Mouse (Mus musculus) adrenal gland (tissue): ENCODE measurements at regions not wholly inside any gene's neighbourhood (a gene's known extent, or its start where the extent isn't known, plus 50 kb on each side); places are given as distances from the start of the nearest gene placed in this dataset.

Experiments used
- intact Hi-C: fragments of 180-260 bp; cut with DNase I; formaldehyde crosslinking; loops from one replicate; pipeline ENCODE4 v1.15.1; 2025

DNA sequence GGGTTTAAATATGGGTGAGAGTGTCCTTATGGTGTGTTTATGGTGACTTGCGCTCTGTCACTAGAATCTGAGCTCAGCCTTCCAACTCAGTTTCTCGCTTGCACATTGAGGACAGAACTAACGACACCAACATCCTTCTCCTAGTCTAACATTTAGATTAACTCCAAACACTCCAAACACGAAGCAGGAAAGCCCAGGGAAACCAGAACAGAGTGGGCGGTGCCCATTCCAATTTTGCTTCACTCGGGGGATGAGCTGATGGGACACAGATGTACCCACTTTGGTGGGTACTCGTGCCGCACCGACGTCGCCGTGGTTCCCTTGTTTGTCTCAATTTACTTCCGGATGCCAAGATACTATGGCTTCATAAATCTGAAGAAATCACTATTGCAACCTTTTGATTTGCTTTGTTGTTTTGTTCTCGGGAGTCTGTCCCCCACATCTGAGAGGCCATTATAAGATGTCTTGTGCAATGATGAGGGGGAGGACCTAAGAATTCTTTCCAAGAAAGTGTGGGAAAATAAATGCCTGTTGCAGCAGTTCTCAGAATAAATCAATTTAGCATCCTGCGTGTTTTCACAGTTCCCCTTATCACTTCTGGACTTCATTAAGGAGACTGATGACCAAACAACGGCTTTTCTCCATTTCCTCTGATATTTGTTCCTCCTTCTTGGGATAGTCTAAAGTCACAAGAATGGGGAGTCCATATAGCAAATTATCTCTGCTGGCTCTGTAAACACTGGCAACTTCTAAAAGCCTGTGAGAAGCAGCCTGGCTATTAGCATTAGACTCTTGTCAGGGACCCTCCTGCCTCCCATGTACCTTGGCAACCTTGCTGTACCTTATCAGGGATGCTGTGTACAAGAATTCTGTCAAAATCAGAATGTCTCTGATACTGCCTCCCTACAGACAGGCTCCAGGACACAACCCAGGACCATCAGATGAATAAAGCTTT, 96.2 kb upstream of the Klf9 start:
- intact Hi-C loops: no loop called here

DNA sequence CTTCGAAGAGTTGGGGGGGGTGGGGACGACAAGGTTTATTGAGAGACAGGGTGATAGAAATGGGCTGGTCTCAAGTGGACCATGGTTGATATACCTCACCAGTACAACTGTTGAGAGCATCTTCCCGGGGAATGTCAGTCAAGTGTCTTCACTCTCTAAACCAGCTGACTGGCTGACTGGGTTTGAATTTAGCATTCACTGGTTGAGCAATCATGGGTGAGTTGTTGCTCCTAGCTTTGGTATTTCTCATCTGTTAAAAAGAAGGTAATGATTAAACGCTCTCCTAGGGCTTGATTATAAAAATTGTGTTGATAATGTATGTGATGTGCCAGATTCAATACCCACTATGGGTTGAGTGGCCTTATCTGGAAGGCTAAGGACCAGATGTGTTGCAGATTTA, 89.6 kb upstream of the Klf9 start:
- intact Hi-C loops: no loop called here

DNA sequence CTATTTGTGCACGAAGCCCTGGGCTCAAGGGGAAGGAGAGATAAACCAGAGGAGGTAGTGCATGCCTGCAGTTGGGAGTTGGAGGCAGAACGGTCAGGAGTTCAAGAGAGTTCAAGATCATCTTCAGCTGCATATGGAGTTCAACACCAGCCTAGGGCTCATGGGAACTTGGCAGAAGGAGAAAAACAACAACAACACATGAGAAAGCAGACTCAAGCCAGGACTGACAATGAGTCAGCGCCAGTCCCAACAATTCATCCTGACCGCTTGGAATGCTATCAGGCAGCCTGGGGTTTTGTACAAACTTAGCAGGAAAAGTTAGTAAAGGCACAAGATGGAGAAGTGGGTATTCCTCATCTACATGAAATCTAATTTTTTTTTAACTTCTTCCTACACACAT, 86.6 kb upstream of the Klf9 start:
- intact Hi-C loops: no loop called here

DNA sequence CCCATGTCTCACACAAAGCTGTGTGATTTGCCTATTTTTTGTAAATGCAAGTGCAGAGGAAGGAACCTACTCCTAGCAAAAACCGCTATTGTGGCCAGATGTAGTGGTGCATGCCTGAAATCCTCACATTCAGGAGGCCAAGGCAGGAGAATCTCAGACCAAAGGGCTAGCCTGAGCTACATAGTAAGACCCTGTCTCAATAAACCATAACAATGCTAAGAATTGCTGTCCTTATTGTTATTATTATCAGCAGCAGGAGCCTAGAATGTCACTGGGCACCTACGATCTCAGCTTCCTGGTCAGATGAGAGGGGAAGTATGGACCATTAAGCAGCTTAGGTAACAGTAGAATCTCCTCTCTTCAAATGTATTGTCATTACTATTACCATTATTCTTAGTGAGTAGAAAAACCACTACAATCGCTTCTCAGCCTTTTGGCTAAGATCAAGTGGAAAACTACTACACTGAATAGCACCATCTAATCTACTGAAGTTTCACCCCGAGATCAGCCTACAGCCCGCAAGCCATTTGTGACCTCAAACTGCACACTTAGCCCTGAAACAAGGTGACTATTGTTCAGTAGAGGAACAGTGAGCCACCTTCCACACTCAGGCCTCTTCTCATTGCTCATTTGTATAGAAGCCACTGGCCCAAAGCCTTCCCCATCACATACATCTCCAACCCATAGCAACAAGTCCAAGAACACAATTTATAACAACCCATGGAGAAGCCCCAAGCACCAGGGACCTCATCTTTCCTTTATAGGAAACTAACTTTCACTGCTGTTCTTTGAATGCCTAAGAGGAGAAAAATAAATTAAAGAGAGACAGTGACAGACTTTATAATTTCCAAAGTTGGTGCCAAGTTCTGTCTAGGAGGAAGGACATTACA, 84.9 kb upstream of the Klf9 start:
- intact Hi-C loops: loop anchor here (5.0 kb wide), 1 partner anchor 76 kb away; no protein-coding TSS in a partner anchor

DNA sequence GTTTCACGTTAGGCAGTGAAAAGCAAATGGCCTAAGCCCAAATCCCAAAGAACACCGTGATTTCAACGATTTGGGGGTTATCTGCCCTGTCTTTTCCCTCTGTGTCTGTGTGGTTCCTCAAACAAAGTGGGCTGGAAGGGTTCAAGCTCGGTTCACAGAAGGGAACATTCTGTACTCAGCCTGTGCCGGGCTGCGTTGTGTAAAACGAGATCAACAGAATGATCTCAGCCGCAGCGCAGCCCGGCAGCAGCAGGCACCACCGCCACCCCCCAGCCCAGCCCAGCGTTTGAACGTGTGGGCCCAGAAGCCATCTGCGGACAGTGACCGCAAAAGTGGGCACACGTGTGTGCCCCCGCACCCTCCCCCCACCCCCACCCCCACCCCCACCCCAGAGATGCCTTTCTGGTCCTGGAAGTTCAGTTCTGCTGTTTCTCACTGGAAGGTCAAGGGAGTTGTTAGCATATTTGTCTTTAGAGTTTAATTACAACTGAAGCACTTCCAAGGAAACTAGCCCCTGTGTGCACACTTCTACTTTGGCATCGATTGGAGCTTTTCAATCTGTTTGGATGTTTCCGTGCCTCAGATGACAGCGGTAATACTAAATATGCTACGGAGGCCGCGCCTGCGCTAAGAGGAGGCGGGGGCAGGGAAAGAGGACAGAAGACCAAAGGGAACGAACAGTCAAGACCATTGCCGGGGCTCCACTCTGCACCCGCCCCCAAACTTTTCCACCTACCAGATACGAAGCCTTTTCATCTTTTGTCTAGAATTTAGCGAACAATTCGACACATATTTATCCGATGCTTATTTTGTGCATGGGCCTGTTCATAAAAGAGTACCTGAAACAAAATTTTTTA, 83.9 kb upstream of the Klf9 start:
- intact Hi-C loops: loop anchor here (5.0 kb wide), 1 partner anchor 75 kb away; no protein-coding TSS in a partner anchor

DNA sequence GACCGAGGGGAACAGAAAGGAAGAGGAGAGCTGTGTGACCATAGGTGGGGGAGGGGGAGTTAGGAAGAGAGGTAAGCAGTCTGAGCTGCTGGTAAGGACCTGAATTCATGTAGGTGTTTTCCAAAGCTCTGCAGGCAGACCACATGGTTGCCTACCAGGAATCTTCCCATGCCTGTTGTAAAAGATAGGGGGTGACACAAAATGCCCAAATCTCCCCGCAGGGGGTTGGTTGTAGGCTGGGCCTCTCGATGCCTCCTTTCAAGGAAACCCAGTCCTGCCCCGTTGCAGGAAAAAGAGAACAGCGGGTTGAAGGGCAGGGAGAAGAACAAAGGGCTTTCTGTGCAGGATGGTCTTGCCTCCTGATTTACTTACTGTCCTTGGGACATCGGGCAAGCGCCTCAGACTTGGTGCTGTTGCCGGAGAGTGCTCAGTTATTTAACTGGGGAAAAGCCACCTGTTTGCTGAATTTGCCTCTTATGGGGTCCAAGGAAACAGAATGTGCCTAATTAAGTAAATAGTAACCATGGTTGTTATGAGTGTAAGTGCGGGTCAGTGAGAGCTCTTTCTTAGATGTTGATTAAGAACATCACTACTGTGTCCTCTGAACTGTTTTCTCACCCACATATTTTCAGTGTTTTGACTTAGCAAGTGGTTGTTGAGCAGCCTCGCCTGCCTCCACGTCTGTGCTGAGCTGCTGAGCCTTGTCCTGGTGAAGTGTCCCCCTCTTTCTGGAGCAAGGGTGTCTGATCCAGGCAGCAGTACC, 83.1 kb upstream of the Klf9 start:
- intact Hi-C loops: loop anchor here (5.0 kb wide), 1 partner anchor 74 kb away; no protein-coding TSS in a partner anchor

DNA sequence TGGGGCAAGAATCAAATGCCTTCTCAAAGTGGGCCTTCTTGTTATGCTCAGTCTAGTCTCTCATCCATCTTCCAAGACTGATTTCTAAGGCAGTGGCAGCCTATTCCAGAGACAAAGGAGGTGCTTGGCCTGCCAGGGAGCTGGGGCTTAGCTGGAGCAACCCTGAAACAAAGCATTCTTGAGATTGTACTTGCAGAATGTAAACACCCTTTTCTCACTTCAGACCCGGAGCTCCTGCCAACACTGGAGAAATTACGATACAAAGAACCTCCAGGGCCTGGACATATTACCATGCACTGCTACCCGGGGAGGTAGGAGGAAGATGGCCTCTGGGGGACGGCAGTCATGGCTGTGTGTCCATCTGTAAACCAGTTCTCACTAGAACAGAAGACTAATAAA, 82.5 kb upstream of the Klf9 start:
- intact Hi-C loops: loop anchor here (5.0 kb wide), 1 partner anchor 74 kb away; no protein-coding TSS in a partner anchor

DNA sequence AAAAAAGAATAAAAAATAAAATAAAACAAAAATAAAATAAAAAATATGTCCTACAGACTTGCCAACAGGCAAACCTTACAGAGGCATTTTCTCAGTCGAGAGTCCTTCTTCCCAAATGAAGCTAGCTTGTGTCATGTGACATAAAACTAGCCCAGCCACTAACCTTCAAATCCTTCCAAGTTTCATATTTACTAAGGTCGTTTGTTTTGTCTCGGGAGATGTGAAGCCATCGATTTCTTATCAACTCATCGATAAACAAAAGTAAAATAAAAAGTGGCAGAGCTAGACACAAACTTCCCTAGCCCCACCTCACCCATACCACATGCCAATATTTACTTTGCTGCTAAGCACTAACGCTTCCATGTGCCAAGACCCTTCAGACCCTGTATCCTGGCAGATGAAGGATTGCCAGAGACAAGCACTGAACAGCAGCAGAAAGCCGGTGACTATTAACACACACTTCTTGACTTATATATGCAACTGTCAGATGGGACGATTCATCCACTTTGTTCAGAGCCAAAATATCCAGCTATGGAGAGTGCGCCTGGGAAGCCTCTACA, 79.9 kb upstream of the Klf9 start:
- intact Hi-C loops: no loop called here

DNA sequence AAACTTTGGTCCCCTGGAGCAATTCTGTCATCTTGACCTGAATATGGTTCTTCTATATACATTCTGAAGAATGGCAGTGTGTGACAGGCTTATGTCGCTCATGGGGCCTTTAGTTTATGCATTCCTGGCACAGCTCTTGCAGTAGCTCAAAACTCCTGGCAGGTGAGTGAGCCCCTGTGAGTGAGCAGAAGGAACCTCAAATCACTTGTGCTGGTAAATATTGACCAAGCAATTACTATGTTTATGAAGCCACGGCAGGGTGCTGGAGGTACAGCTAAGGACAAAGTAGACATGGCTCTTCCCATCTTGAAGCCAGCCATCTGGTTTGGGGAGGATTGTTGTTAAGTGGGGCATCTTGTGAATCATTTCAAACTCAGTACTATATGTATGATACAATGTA, 79.1 kb upstream of the Klf9 start:
- intact Hi-C loops: no loop called here

DNA sequence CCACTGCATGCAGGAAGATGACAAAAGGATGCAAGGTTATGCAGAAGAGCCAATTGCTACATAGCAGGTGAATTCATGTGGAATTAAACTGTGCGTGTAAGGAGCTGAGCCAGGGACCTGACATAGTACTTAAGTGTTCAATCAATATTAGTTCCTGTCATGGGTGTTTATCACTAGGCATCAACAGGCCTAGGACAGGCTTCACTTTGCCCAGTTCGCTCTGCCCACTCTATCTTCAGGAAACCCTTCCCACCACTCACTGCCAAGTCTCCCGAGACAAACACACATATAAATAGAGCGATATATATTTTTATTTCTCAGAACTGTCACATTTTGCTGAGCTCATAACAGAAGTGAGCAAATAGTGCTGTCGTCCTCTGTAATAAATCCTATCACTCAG, 78.2 kb upstream of the Klf9 start:
- intact Hi-C loops: no loop called here

DNA sequence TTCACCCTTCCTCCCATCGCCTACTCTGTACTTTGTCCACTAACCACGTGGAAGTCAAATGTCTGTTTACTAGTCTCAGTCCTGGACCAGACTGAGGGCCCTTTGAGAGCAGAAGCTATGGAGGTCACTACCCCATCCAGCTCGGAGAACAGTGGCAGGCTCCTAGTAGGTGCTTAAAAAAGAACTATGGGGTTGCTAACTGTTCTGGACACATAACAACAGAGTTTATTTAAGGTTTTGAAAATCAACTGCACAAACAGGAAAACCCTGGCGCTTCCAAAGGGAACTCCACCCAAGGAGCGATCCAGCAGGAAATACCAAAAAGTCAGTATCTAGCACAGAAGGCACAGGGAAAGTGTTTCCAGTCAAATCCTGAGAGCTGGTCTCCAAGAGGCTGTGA, 75.5 kb upstream of the Klf9 start:
- intact Hi-C loops: no loop called here

DNA sequence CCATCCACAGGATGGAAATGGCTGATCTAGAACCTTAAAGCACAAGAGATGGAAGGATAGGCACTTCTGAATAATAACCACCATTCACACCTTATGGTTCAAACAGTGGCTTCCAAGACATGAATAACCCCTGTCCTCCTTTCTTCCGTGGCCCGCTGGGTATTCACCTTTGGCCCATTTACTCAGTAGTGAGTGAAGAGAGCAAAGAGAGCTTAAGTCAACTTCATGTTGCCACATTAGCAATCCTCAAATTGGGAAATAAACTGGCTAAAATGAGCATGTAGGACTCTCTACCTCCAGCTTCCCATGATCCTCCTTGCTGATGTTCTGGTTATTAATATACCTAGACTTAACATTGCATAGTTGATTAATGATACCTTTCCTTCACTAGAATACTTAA, 74.3 kb upstream of the Klf9 start:
- intact Hi-C loops: no loop called here

DNA sequence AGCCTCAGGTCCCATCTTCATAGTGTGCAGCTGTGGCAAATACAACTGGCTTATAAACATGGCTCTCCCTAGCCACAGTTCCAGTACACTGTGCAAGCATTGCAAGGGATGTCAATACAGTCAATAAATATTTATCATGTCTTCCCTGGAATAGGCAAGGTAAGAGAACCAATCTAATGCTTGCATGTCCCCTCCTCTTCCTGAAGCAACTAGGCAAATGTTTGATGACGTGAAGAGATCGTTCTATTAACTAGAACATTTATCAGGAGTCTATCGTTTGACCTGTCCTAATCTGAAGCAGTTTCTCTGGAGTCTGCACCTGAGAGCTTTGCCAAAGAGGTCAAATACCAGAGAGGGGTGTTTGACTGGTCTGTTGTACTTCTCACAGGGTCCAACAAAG, 72.4 kb upstream of the Klf9 start:
- intact Hi-C loops: no loop called here

DNA sequence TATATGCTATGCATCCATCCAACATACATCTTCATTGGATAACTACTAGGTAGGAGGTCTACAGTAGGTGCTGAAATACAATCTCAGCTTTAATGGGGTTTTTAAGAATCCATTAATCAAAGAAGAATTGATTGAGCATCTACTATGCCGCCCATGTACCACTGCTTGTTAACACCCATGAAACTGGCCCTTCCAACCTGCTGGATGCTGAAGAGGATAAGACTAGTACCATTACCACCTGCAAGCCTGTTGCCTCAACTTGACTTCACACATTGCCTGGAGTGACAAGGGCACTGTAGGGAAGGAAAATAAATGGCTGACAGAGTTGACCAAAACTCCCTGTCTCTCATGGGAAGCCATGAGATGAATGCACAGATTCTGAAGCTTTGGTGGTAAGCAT, 71.4 kb upstream of the Klf9 start:
- intact Hi-C loops: no loop called here

DNA sequence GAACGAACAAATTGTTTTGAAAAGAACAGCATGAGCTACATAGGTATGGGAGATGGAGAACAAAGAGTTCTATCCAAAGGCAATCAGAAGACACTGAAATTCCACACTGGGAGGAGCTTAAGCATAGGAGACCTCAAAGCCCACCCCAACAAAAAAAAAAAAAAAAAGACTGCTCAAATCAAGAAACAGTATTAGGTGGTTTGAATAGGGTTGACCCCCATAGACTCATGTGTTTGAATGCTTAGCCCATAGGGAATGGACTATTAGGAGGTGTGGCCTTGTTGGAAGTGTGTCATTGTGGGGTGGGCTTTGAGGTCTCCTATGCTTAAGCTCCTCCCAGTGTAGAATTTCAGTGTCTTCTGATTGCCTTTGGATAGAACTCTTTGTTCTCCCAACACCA, 70.0 kb upstream of the Klf9 start:
- intact Hi-C loops: no loop called here

DNA sequence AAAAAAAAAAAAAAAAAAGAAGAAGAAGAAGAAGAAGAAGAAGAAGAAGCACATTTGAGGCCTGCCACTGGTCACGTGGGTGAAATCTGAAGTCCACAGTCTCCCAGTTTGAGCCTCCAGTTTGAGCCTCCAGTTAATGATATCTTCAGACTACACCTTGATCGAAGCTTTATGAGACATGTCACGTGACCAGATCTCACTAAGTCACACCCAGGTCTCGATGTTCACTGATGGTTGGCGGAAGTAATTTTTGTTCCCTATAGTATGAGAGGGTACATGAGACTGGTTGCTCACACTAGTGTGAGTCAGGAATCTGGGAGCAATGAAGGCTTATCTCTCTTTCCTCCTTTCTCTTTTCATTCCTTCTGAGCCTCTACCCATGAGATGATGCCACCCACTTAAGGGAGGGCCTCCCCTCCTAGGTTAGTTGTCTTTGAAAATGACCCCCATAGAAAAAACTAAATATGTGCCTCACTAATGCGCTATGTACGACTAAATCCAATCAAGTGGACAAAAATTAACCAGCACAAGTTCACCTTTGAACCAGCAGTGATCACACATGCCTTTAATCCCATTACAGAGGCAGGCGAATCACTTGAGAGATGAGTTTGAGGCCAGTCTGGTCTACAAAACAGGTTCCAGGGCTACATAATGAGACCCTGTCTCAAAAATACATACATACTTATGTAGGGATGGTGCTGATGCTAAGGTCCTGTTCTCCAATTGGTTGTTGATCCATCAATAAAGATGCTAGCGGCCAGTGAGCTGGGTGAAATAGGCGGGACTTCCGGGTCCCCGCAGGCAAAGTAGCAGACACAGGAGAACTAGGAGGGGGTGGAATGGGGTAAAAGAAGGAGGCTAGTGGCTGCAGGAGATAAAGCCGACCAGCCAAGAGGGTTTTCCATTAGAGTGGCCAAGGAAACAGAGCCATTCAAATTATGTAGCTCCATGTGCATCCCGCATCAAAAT, 66.1 kb upstream of the Klf9 start:
- intact Hi-C loops: no loop called here

DNA sequence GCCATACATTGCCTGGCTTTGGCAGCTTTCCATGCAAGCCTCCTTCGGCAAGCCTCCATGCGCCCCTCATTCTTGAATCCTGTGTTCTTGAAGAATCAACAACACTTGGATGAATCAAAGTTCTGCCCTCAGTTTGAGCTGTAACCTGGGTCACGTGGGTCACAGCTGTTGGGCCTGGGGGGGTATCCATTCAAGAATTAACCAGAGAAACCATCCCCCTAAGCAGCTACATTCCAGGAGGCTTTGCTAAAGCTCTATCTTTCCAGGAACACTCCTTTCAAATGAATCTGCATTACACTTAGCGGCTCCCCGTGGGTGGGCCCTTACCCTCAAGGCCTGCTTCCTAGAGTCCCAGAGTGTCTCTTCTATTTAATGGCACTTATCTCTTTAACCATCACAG, 65.2 kb upstream of the Klf9 start:
- intact Hi-C loops: no loop called here

DNA sequence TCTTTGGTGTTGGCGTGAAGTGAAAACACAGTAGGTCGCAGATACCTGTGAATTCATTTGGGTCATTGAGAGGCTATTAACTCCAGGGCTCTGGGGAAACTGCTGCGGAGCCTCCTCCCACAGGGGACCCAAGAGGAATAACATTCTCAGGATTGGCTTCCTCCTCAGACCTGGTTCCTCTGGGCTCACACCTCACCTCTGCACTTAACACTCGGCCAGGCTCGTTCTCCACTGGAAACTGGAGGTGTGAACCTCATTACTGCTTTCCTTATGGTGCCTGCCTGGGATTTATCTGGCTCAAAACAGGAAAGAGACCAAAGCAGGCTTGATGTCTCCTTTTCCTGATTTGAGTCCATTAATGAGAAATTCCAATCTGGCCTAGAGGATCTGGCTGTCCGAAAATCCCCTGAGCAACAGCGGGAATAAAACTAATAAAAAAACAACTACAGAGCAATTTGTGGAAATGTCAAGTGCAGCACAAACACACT, 55.8 kb upstream of the Klf9 start:
- intact Hi-C loops: no loop called here

DNA sequence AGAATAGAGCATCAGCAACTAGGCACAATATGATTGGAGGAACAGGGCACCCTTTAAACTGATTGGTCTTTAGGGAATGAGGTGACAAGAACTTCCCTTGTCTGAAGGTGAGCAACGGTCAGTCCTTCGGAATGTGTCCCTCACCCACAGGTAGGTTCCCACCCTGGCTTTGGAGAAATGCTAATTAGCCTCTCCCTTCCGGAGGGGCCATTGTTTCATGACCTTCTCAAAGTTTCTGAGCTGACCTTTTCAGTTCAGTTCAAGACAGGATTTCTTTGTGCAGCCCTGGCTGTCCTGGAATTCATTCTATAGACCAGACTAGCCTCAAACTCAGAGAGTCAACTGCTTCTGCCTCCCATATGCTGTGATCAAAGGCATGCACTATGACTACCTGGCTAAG, 53.5 kb upstream of the Klf9 start:
- intact Hi-C loops: no loop called here
